Mouse (Mus musculus): ENCODE measurements around the gene B230307C23Rik. TPM values are rescaled to one million over a fixed set of nuclear protein-coding genes. Genes with fewer than 3 reads are reported as not detected.
"Not testable (repeated sequence)": the region's sequence is repeated elsewhere in the genome, so short reads cannot be mapped to it uniquely, and the experiment has no call there.

The B230307C23Rik gene
- polyA plus RNA-seq, 1 experiment from 2014 or later, result 24.2 TPM

GRCm38 (mm10) chr16:97991517-97991916, 5.6 kb upstream of the B230307C23Rik start:
- Histone ChIP-seq H3K9ac (ENCODE audit: low read length) (no peak overlapping the region), H3K9me3 (ENCODE audit: control insufficient read depth, low read length) (no peaks in the 10 kb centered on the region), H3K4me1 (ENCODE audit: control insufficient read depth, insufficient read depth, low read length) (no peaks in the 10 kb centered on the region), H3K36me3 (ENCODE audit: control insufficient read depth, insufficient read depth, low read length) (no peaks in the 10 kb centered on the region), H3K4me3 (ENCODE audit: low read depth, low read length) (no peak overlapping the region), H3K4me2 (ENCODE audit: low read depth) (no peak overlapping the region), H3K27me3 (ENCODE audit: control insufficient read depth, insufficient read depth, low read length) (no peaks in the 10 kb centered on the region), H3K27ac (ENCODE audit: low read depth, low read length) (no peak overlapping the region)
- DNase-seq (ENCODE audit: low spot score) (no peak), ATAC-seq (ENCODE audit: insufficient read depth, low FRiP score, low TSS enrichment) (no peak)
- WGBS, result 67% methylated on average over 2 of the region's 2 CpGs

DNA sequence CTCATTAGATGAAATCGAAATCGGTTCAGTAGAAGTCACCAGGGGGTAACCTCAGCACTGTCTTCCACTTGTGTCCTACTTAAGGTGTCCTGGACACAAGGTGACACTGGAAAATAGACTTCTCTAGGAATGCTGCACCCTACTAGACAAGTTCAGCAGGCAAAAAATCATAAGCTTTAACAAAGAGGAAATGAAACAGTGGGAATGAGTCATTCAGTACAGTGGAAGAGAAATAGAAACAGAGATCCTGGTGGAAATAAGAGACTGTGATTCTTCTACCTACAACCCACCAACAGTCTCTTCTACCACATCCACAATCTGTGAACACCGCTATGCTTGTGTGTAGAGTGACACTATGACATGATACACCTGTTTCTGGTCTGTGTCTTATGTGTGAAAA, 4.6 kb upstream of the B230307C23Rik start:
- H3K27ac ChIP-seq (ENCODE audit: low read depth, low read length); H3K4me2 ChIP-seq (ENCODE audit: low read depth); H3K27me3 ChIP-seq (ENCODE audit: control insufficient read depth, insufficient read depth, low read length); H3K9me3 ChIP-seq (ENCODE audit: control insufficient read depth, low read length); H3K9ac ChIP-seq (ENCODE audit: low read length); H3K36me3 ChIP-seq (ENCODE audit: control insufficient read depth, insufficient read depth, low read length); H3K4me1 ChIP-seq (ENCODE audit: control insufficient read depth, insufficient read depth, low read length); H3K4me3 ChIP-seq (ENCODE audit: low read depth, low read length); DNase-seq (ENCODE audit: low spot score); ATAC-seq (ENCODE audit: insufficient read depth, low FRiP score, low TSS enrichment): not testable (repeated sequence)
- WGBS, result 80% methylated on average over 3 of the region's 3 CpGs

DNA sequence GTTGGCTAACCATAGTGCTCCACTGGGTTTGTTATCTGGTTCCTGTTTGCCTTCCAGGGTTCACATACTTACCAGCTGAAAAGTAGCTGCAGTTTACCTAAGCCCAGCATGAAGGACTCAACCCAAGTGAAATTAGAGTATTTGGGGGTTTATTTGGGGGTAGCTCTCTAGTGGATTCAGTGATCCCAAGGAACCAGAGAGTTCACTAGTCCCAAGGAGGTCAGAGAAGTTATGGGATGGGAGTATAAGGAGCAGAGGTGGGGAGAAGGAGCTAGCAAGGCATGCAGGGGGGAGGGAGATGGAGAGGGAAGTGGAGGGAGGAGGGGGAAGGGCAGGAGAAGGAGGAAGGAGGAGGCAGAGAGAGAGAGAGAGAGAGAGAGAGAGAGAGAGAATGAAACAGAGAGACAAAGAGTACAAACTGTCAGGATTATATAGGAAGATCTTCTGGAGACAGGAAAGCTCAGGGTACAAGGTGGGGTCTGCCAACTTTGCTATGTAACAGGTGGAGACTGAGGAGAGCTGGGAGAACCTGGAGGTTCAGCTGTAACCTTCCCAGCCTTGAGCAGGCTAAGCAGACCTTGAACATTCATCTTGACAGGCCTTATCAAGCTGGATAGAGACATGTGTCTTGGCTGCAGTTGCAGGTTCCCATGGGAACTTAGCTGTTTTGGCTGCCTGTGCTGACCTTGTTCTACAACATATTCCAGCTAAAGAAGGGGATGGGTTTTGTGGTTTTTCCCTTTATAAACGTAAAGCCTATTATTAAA, 1.1 kb upstream of the B230307C23Rik start:
- Histone ChIP-seq H3K27ac (ENCODE audit: low read depth, low read length) (no peak overlapping the region), H3K9ac (ENCODE audit: low read length) (no peak overlapping the region), H3K4me3 (ENCODE audit: low read depth, low read length) (0 out of 2 replicates have a peak overlapping the region, but pooled peaks have one; percentile 56), H3K27me3 (ENCODE audit: control insufficient read depth, insufficient read depth, low read length) (no peaks in the 10 kb centered on the region), H3K36me3 (ENCODE audit: control insufficient read depth, insufficient read depth, low read length) (no peaks in the 10 kb centered on the region), H3K9me3 (ENCODE audit: control insufficient read depth, low read length) (no peaks in the 10 kb centered on the region), H3K4me2 (ENCODE audit: low read depth) (peak overlapping the region; percentile 63), H3K4me1 (ENCODE audit: control insufficient read depth, insufficient read depth, low read length) (peaks cover 4% of the 10 kb centered on the region)
- WGBS, result 15% methylated on average over 1 of the region's 1 CpGs
- DNase-seq (ENCODE audit: low spot score), result no peak
- ATAC-seq (ENCODE audit: insufficient read depth, low FRiP score, low TSS enrichment), result no peak

DNA sequence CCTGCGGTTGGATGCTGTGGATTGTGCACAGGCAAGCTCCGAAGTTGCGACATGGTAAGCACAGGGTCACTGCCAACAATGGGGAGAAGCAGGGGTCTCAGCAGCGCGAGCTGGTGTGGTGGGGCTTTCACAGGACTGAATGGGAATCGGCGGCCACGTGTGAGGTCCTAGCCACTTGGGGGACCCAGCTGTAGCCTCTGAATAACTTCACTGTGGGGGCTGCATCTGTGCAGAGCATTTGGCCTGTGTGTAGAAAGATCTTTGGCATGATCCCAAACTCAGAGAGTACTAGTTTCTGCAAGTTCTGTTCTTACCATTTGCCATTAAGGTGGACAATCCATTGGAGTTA, 242 bp downstream of the B230307C23Rik start:
- peak overlapping the region; percentile 63 for H3K4me2 ChIP-seq (ENCODE audit: low read depth)
- H3K27ac ChIP-seq (ENCODE audit: low read depth, low read length); H3K9me3 ChIP-seq (ENCODE audit: control insufficient read depth, low read length); DNase-seq (ENCODE audit: low spot score); H3K4me1 ChIP-seq (ENCODE audit: control insufficient read depth, insufficient read depth, low read length); H3K27me3 ChIP-seq (ENCODE audit: control insufficient read depth, insufficient read depth, low read length); H3K36me3 ChIP-seq (ENCODE audit: control insufficient read depth, insufficient read depth, low read length): not testable (repeated sequence)
- H3K9ac ChIP-seq (ENCODE audit: low read length), result peak overlapping the region; percentile 53
- WGBS, result 0% methylated on average over 8 of the region's 8 CpGs
- H3K4me3 ChIP-seq (ENCODE audit: low read depth, low read length), result peak overlapping the region; percentile 56
- ATAC-seq (ENCODE audit: insufficient read depth, low FRiP score, low TSS enrichment), result peak; percentile 73

DNA sequence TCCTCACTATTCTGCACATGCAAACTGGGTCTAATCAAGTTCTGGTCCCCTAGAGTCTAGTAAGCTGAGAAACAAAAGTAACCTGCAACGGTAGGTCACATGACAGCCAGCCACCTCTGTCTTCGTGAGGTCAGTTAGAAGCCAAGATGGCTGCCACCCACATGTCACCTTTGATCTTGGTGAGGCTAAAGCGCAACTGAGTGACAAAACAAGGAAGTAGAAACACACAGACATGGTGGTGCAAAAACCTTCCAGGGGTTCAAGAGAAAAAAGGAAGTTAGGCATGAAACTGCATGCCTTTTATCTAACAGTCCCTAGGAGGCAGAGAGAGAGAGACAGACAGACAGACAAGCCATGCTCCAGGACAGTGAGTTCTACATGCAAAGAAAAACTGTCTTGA, 25.0 kb downstream of the B230307C23Rik start:
- Histone ChIP-seq H3K36me3 (ENCODE audit: control insufficient read depth, insufficient read depth, low read length) (no peaks in the 10 kb centered on the region), H3K27me3 (ENCODE audit: control insufficient read depth, insufficient read depth, low read length) (no peaks in the 10 kb centered on the region), H3K4me1 (ENCODE audit: control insufficient read depth, insufficient read depth, low read length) (no peaks in the 10 kb centered on the region), H3K4me2 (ENCODE audit: low read depth) (no peak overlapping the region), H3K4me3 (ENCODE audit: low read depth, low read length) (no peak overlapping the region), H3K27ac (ENCODE audit: low read depth, low read length) (no peak overlapping the region), H3K9ac (ENCODE audit: low read length) (no peak overlapping the region), H3K9me3 (ENCODE audit: control insufficient read depth, low read length) (no peaks in the 10 kb centered on the region)
- DNase-seq (ENCODE audit: low spot score), result no peak
- no peak for ATAC-seq (ENCODE audit: insufficient read depth, low FRiP score, low TSS enrichment)
- 98% methylated on average over 3 of the region's 3 CpGs for WGBS

GRCm38 (mm10) chr16:98022657-98023345, 25.7 kb downstream of the B230307C23Rik start:
- Histone ChIP-seq H3K4me1 (ENCODE audit: control insufficient read depth, insufficient read depth, low read length) (no peaks in the 10 kb centered on the region), H3K9me3 (ENCODE audit: control insufficient read depth, low read length) (no peaks in the 10 kb centered on the region), H3K4me2 (ENCODE audit: low read depth) (no peak overlapping the region), H3K4me3 (ENCODE audit: low read depth, low read length) (no peak overlapping the region), H3K36me3 (ENCODE audit: control insufficient read depth, insufficient read depth, low read length) (no peaks in the 10 kb centered on the region), H3K27ac (ENCODE audit: low read depth, low read length) (no peak overlapping the region), H3K27me3 (ENCODE audit: control insufficient read depth, insufficient read depth, low read length) (no peaks in the 10 kb centered on the region), H3K9ac (ENCODE audit: low read length) (no peak overlapping the region)
- WGBS, result 76% methylated on average over 2 of the region's 2 CpGs
- DNase-seq (ENCODE audit: low spot score) (no peak), ATAC-seq (ENCODE audit: insufficient read depth, low FRiP score, low TSS enrichment) (no peak)

DNA sequence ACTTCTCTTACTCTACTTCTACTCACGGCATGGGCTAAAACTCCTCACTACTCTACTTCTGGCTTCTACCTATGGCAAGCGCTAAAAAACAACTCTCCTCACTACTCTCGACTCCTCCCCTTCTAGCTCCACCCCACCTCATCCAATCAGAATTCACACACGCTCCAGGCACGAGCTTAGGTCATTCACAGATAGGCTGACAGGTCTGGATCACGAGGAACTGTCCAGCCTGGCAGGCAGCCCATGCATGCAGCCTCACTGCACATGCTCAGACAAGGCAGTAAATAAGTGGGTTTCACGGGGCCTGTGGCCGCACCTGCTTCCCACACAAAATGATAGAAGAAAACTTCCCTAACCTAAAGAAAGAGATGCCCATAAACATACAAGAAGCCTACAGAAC, 29.1 kb downstream of the B230307C23Rik start:
- H3K4me1 ChIP-seq (ENCODE audit: control insufficient read depth, insufficient read depth, low read length), result not testable (repeated sequence)

DNA sequence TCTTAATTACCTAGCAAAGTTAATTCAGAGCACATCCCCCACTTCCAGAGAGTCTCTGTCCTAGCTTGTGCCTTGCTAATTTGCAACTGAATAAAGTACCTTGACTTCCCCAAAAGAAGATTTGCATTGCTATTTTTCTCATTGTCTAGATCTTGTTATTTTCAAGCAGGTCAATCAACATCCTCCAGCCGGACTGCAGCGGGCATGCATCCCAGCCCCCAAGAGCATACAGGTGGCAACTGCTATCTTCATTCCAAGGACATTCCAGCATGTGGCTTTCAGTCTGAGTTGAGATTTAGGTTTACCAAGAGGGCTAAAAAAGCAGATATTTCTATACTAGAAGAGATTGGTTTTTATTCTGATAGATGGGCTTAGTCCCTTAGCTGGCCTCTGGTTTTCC, 37.9 kb downstream of the B230307C23Rik start:
- H3K4me2 ChIP-seq (ENCODE audit: low read depth); H3K4me1 ChIP-seq (ENCODE audit: control insufficient read depth, insufficient read depth, low read length); DNase-seq (ENCODE audit: low spot score); H3K4me3 ChIP-seq (ENCODE audit: low read depth, low read length); H3K27me3 ChIP-seq (ENCODE audit: control insufficient read depth, insufficient read depth, low read length); ATAC-seq (ENCODE audit: insufficient read depth, low FRiP score, low TSS enrichment); H3K9me3 ChIP-seq (ENCODE audit: control insufficient read depth, low read length); H3K36me3 ChIP-seq (ENCODE audit: control insufficient read depth, insufficient read depth, low read length); H3K27ac ChIP-seq (ENCODE audit: low read depth, low read length); H3K9ac ChIP-seq (ENCODE audit: low read length): not testable (repeated sequence)
- WGBS, result 93% methylated on average over 2 of the region's 2 CpGs

More for the DNA sequence above, 29.1 kb downstream of the B230307C23Rik start:
- not testable (repeated sequence) for DNase-seq (ENCODE audit: low spot score); ATAC-seq (ENCODE audit: insufficient read depth, low FRiP score, low TSS enrichment); H3K9me3 ChIP-seq (ENCODE audit: control insufficient read depth, low read length); H3K4me2 ChIP-seq (ENCODE audit: low read depth); H3K36me3 ChIP-seq (ENCODE audit: control insufficient read depth, insufficient read depth, low read length); H3K9ac ChIP-seq (ENCODE audit: low read length); H3K27ac ChIP-seq (ENCODE audit: low read depth, low read length); H3K27me3 ChIP-seq (ENCODE audit: control insufficient read depth, insufficient read depth, low read length); H3K4me3 ChIP-seq (ENCODE audit: low read depth, low read length)
- WGBS, result 87% methylated on average over 8 of the region's 8 CpGs

GRCm38 (mm10) chr16:98041676-98042075, 44.6 kb downstream of the B230307C23Rik start:
- WGBS, result 83% methylated on average over 2 of the region's 2 CpGs
- Histone ChIP-seq H3K4me3 (ENCODE audit: low read depth, low read length) (no peak overlapping the region), H3K27ac (ENCODE audit: low read depth, low read length) (no peak overlapping the region), H3K27me3 (ENCODE audit: control insufficient read depth, insufficient read depth, low read length) (no peaks in the 10 kb centered on the region), H3K9ac (ENCODE audit: low read length) (no peak overlapping the region), H3K36me3 (ENCODE audit: control insufficient read depth, insufficient read depth, low read length) (no peaks in the 10 kb centered on the region), H3K4me1 (ENCODE audit: control insufficient read depth, insufficient read depth, low read length) (no peaks in the 10 kb centered on the region), H3K9me3 (ENCODE audit: control insufficient read depth, low read length) (no peaks in the 10 kb centered on the region), H3K4me2 (ENCODE audit: low read depth) (no peak overlapping the region)
- ATAC-seq (ENCODE audit: insufficient read depth, low FRiP score, low TSS enrichment) (no peak), DNase-seq (ENCODE audit: low spot score) (no peak)
